Mouse (Mus musculus) G1E (cell line): ENCODE measurements around the gene Rft1. TPM values are rescaled to one million over a fixed set of nuclear protein-coding genes. Genes with fewer than 3 reads are reported as not detected.

Experiments
- ATAC-seq: 2 replicates; pipeline ENCODE4 v1.8.0; 2016; ENCODE audit warnings: mild to moderate bottlenecking; ENCODE audit not compliant: insufficient number of reproducible peaks, poor library complexity, low FRiP score, severe bottlenecking; ENCODE audit errors: extremely low read depth
- DNase-seq: peaks from one replicate; pipeline ENCODE4 v3.0.0; 2012; ENCODE audit warnings: low spot score
- H3K27me3 ChIP-seq: 2 replicates; pipeline ENCODE4 v1.6.1; 2012; ENCODE audit warnings: mild to moderate bottlenecking, low read length, inconsistent platforms; ENCODE audit not compliant: insufficient read depth
- H3K36me3 ChIP-seq: replicated peaks from 2 replicates; pipeline ENCODE3; 2012; ENCODE audit warnings: mild to moderate bottlenecking, inconsistent platforms
- H3K4me1 ChIP-seq: 2 replicates; pipeline ENCODE4 v1.6.1; 2012; ENCODE audit warnings: low read depth, low read length, inconsistent platforms, mixed read lengths; ENCODE audit not compliant: insufficient read depth
- H3K4me3 ChIP-seq: 2 replicates; pipeline ENCODE4 v1.5.1; 2012; ENCODE audit warnings: low read depth, mild to moderate bottlenecking, inconsistent platforms, low read length, moderate library complexity, mixed read lengths
- H3K9me3 ChIP-seq: replicated peaks from 2 replicates; pipeline ENCODE4 v1.6.1; 2012; ENCODE audit warnings: inconsistent platforms
- CTCF ChIP-seq: IDR thresholded peaks from 2 replicates; pipeline ENCODE4 v1.5.1; 2012; ENCODE audit warnings: low read depth, low read length, inconsistent platforms, mixed read lengths
- GATA1 ChIP-seq: IDR thresholded peaks from 2 replicates; pipeline ENCODE4 v1.6.1; 2012; ENCODE audit warnings: borderline replicate concordance, low read length, inconsistent platforms, mixed read lengths
- GATA2 ChIP-seq: IDR thresholded peaks from 2 replicates; pipeline ENCODE4 v1.6.1; 2012; ENCODE audit warnings: low read depth, low read length, inconsistent platforms, borderline replicate concordance
- POLR2AphosphoS5 ChIP-seq: IDR thresholded peaks from 2 replicates; pipeline ENCODE4 v1.6.1; 2012; ENCODE audit warnings: low read depth, low read length, inconsistent platforms; ENCODE audit not compliant: insufficient replicate concordance
- TAL1 ChIP-seq: conservative IDR thresholded peaks from 2 replicates; pipeline ENCODE4 v1.6.1; 2012; ENCODE audit warnings: low read depth, low read length, inconsistent platforms, mixed read lengths
- polyA plus RNA-seq: library from polyadenylated mRNA; stranded (reverse); fragments of >175 nt; gene quantifications from 2 replicates; pipeline ENCODE4 v1.2.3, GENCODE M21; 2012
- total RNA-seq, 2 experiments: library from RNA; stranded (forward) in 1 of 2; stranded (reverse) in 1 of 2; fragments of 200-1000 nt in 1 of 2; fragments of >200 nt in 1 of 2; fragmentation: Nextera tagmentation in 1 of 2; gene quantifications; 2 replicates each; pipeline ENCODE4 v1.2.3; 2014 to 2017

Rft1 gene
- total and polyA plus RNA-seq, 3 experiments = 4.4 to 20.8 (median 15.0) TPM

- peak; percentile 78 for TF ChIP-seq CTCF
- TF ChIP-seq TAL1 = no peak
- ATAC-seq (no peak), DNase-seq (peak; percentile 31)
- H3K27me3 ChIP-seq = peaks cover 16% of the 10 kb centered on the region
- peaks cover 21% of the 10 kb centered on the region for H3K4me1 ChIP-seq
- no peaks in the 10 kb centered on the region for H3K36me3 ChIP-seq
- H3K4me3 ChIP-seq = no peak overlapping the region
- no peaks in the 10 kb centered on the region for H3K9me3 ChIP-seq
These were observed 45.5 kb downstream of the Rft1 start for GRCm38 (mm10) chr14:30699656-30700055.

GRCm38 (mm10) chr14:30702512-30702911, 48.4 kb downstream of the Rft1 start:
- TF ChIP-seq POLR2AphosphoS5 (no peak), GATA2 (no peak), CTCF (no peak), TAL1 (no peak), GATA1 (no peak)
- H3K4me1 ChIP-seq = peaks cover 24% of the 10 kb centered on the region
- peaks cover 27% of the 10 kb centered on the region for H3K27me3 ChIP-seq
- H3K4me3 ChIP-seq = no peak overlapping the region
- H3K36me3 ChIP-seq = no peaks in the 10 kb centered on the region
- no peaks in the 10 kb centered on the region for H3K9me3 ChIP-seq
- ATAC-seq (no peak), DNase-seq (no peak)

- H3K27me3 ChIP-seq = peaks cover 26% of the 10 kb centered on the region
- ATAC-seq (no peak), DNase-seq (no peak)
- H3K9me3 ChIP-seq = no peaks in the 10 kb centered on the region
- H3K36me3 ChIP-seq = no peaks in the 10 kb centered on the region
- no peak overlapping the region for H3K4me3 ChIP-seq
- peaks cover 24% of the 10 kb centered on the region for H3K4me1 ChIP-seq
- no peak for TF ChIP-seq GATA2
- TF ChIP-seq TAL1 = no peak
- TF ChIP-seq CTCF = no peak
- TF ChIP-seq POLR2AphosphoS5 = no peak
- no peak for TF ChIP-seq GATA1
These were observed 48.9 kb downstream of the Rft1 start for GRCm38 (mm10) chr14:30703079-30703478.

DNA sequence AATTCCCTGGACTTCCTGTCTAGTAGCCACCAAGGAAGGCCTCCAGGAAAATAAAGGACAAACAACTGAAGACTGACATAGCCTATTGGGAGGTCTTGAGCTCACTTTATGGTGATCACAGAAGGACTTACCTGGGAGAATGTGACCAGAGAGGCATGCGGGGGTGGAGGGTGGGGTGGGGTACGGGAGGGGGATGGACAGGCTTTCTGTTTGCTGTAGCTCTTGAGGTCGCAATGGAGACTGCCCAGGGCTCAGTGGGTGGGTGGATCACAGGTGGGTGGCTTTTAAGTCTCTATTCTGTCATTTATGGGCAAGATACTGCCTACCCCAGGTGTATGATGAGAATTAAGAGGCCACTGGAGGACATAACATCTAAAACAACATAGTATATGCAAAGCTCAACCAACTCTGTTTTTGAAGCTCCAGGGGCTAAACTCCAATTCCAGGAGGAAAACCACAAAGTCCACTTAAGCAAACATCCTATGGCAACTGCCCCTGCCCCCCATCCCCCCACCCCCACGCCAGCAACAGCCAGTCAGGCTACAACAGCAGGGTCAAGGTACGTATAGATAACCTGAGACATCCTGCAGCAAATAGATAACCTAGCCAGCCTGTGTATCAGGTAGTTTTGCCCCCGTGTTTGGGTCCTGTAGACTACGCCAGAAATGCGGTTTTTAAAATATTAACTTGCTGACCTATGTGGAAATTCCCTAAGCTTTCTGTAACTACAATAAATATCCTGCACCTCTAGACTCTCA, 50.1 kb downstream of the Rft1 start:
- Histone ChIP-seq H3K9me3 (no peaks in the 10 kb centered on the region), H3K4me3 (no peak overlapping the region), H3K4me1 (peaks cover 23% of the 10 kb centered on the region), H3K36me3 (no peaks in the 10 kb centered on the region), H3K27me3 (peaks cover 14% of the 10 kb centered on the region)
- ATAC-seq (no peak), DNase-seq (no peak)
- TF ChIP-seq CTCF = no peak
- no peak for TF ChIP-seq GATA2
- no peak for TF ChIP-seq POLR2AphosphoS5
- TF ChIP-seq TAL1 = no peak
- no peak for TF ChIP-seq GATA1

DNA sequence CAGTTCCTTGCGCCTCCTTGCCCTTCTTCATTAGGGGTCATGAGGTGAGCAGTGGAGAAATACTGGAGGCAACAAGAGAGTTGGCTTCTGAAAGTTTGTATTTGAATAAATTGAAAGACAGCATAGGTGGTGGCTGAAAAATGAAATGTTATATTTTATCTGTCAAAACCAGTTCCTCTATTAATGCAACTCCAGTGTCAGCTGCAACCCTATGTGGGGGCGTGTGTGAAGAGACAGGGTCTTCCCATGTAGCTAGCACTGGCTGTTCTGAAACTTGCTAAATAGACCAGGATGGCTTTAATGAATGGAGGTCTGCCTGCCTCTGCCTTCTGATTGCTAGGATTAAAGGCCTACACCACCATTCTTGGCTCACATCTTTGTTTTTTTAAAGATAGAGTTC, 57.7 kb downstream of the Rft1 start:
- DNase-seq = no peak
- no peaks in the 10 kb centered on the region for H3K9me3 ChIP-seq
- H3K4me3 ChIP-seq = no peak overlapping the region
- H3K4me1 ChIP-seq = peaks cover 24% of the 10 kb centered on the region
- ATAC-seq = no peak
- H3K36me3 ChIP-seq = no peaks in the 10 kb centered on the region
- peaks cover 8% of the 10 kb centered on the region for H3K27me3 ChIP-seq
- TF ChIP-seq TAL1 (no peak), GATA2 (no peak), GATA1 (no peak)

DNA sequence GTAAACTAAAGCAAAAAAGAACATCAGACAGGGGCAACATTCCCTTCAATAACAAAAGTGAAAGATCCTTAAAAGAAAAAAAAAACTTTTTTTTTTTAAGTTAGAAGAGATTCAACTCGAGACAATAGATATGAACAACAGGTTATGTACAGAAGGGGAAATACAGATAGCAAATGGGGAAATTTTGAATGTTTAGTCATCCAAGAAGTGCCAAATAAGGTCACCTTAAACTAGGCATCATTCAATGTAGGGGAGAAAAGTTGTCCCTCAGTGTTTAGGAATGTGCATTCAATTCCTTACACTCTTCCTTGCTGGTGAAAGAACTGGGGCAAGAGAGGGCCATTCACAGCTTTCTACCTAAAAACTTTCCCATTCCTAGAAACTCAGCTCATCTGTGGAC, 59.6 kb downstream of the Rft1 start:
- ATAC-seq = no peak
- no peak for TF ChIP-seq GATA2
- no peak for TF ChIP-seq CTCF
- TF ChIP-seq TAL1 = no peak
- TF ChIP-seq POLR2AphosphoS5 = no peak
- no peak for TF ChIP-seq GATA1
- no peak overlapping the region for H3K4me3 ChIP-seq
- no peaks in the 10 kb centered on the region for H3K9me3 ChIP-seq
- H3K27me3 ChIP-seq = peaks cover 8% of the 10 kb centered on the region
- H3K36me3 ChIP-seq = no peaks in the 10 kb centered on the region
- H3K4me1 ChIP-seq = peaks cover 35% of the 10 kb centered on the region
- DNase-seq = no peak
